Mouse (Mus musculus) forebrain, embryonic 11.5 days (tissue): ENCODE results near the gene Fgf23. TPM values are rescaled to one million over a fixed set of nuclear protein-coding genes. Genes with fewer than 3 reads are reported as not detected.
A peak's percentile ranks its signal among the peaks of the same experiment; 100 is the strongest.

Source experiments
- ATAC-seq: fragments of 200-750 bp; cut with Nextera tagmentation; replicated peaks from 2 replicates; pipeline ENCODE4 v1.8.0; 2017; ENCODE audit warnings: moderate TSS enrichment; ENCODE audit not compliant: low FRiP score
- DNase-seq: peaks from one replicate; pipeline ENCODE4 v3.0.0-alpha.2; 2017; ENCODE audit warnings: low spot score
- H3K27ac ChIP-seq: fragments of 300-500 bp; sonication (generic); 2 replicates; pipeline ENCODE4 v1.5.1; 2014; ENCODE audit warnings: low read depth, low read length
- H3K27me3 ChIP-seq: fragments of 300-500 bp; sonication (generic); 2 replicates; pipeline ENCODE4 v1.6.1; 2014; ENCODE audit warnings: mild to moderate bottlenecking, low read length, mixed read lengths; ENCODE audit not compliant: control insufficient read depth, insufficient read depth
- H3K36me3 ChIP-seq: fragments of 300-500 bp; sonication (generic); 2 replicates; pipeline ENCODE4 v1.6.1; 2014; ENCODE audit warnings: mild to moderate bottlenecking, low read length, moderate library complexity, mixed read lengths; ENCODE audit not compliant: control insufficient read depth, insufficient read depth
- H3K4me1 ChIP-seq: fragments of 300-500 bp; sonication (generic); replicated peaks from 2 replicates; pipeline ENCODE4 v1.6.1; 2014; ENCODE audit warnings: low read length, mixed read lengths; ENCODE audit not compliant: control insufficient read depth, insufficient read depth
- H3K4me2 ChIP-seq: fragments of 300-500 bp; sonication (generic); 2 replicates; pipeline ENCODE4 v1.6.1; 2014; ENCODE audit warnings: low read depth, mild to moderate bottlenecking, low read length, moderate library complexity, mixed read lengths; ENCODE audit not compliant: severe bottlenecking
- H3K4me3 ChIP-seq: fragments of 300-500 bp; sonication (generic); 2 replicates; pipeline ENCODE4 v1.5.1; 2014; ENCODE audit warnings: low read depth, low read length
- H3K9ac ChIP-seq: fragments of 300-500 bp; sonication (generic); 2 replicates; pipeline ENCODE4 v1.6.1; 2014; ENCODE audit warnings: low read length
- H3K9me3 ChIP-seq: fragments of 300-500 bp; sonication (generic); 2 replicates; pipeline ENCODE4 v1.6.1; 2016; ENCODE audit warnings: low read length, mixed read lengths; ENCODE audit not compliant: control insufficient read depth
- WGBS: fragments of 180-500 bp; shearing (Covaris S2); extraction: QIAGEN DNeasy Blood & Tissue Kit; methylation state at CpG from one replicate; pipeline ENCODE4 v1.1.7; 2014; 5-methylcytosine and 5-hydroxymethylcytosine counted together
- polyA plus RNA-seq: library from polyadenylated mRNA; unstranded; fragments of >200 nt; fragmentation: Nextera tagmentation; extraction: Ambion mirVana; gene quantifications from 2 replicates; pipeline ENCODE4 v1.2.1, GENCODE M21; 2014

The Fgf23 gene
- polyA plus RNA-seq, 1 experiment from 2014 or later, result not detected

DNA sequence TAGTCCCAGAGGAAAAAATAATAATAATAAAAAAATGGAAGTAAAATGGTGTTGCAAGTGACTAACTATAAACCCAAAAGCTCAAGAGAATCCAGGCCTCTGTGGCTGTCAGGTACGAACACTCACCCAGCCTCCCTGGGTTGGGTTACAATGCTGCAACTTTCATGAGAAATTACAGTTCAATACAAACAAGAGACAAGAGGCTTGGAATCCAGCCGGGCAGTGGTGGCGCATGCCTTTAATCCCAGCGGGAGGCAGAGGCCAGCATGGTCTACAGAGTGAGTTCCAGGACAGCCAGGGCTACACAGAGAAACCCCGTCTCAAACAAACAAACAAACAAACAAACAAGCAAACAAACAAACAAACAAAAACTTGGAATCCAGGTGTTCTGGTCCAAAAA is 34.0 kb downstream of the Fgf23 start:
- H3K9me3 ChIP-seq, result no peaks in the 10 kb centered on the region
- no peaks in the 10 kb centered on the region for H3K27me3 ChIP-seq
- H3K9ac ChIP-seq, result no peak overlapping the region
- H3K36me3 ChIP-seq, result no peaks in the 10 kb centered on the region
- DNase-seq (no peak), ATAC-seq (no peak)
- no peak overlapping the region for H3K4me2 ChIP-seq
- no peak overlapping the region for H3K27ac ChIP-seq
- 67% methylated on average over 5 of the region's 5 CpGs for WGBS
- H3K4me1 ChIP-seq, result peaks cover 4% of the 10 kb centered on the region; the same call in 1 of the 2 replicates
- no peak overlapping the region for H3K4me3 ChIP-seq

DNA sequence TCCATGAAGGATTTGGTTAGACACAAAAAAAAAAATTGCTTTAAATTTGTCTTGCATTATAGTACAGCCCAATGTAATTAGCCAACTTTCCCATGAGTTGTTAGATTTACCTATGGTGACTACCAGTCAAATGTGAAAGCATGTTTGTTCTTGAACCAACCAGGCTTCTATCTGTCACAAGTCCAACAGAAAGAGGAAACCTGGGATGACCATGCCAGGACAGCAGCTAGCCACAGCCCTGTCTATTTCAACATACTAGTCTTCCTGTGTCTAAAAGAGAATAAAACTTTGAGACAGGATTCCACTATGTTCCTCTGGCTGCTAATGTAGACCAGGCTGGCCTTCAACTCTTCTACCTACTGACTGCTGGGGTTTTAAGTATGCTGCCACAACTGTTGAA is 34.7 kb downstream of the Fgf23 start:
- H3K4me1 ChIP-seq, result peaks cover 4% of the 10 kb centered on the region; the same call in 1 of the 2 replicates
- no peaks in the 10 kb centered on the region for H3K9me3 ChIP-seq
- H3K4me3 ChIP-seq, result no peak overlapping the region
- no peak overlapping the region for H3K4me2 ChIP-seq
- no peak for ATAC-seq
- no peak overlapping the region for H3K27ac ChIP-seq
- no peak overlapping the region for H3K9ac ChIP-seq
- H3K27me3 ChIP-seq, result no peaks in the 10 kb centered on the region
- DNase-seq, result no peak
- H3K36me3 ChIP-seq, result no peaks in the 10 kb centered on the region

DNA sequence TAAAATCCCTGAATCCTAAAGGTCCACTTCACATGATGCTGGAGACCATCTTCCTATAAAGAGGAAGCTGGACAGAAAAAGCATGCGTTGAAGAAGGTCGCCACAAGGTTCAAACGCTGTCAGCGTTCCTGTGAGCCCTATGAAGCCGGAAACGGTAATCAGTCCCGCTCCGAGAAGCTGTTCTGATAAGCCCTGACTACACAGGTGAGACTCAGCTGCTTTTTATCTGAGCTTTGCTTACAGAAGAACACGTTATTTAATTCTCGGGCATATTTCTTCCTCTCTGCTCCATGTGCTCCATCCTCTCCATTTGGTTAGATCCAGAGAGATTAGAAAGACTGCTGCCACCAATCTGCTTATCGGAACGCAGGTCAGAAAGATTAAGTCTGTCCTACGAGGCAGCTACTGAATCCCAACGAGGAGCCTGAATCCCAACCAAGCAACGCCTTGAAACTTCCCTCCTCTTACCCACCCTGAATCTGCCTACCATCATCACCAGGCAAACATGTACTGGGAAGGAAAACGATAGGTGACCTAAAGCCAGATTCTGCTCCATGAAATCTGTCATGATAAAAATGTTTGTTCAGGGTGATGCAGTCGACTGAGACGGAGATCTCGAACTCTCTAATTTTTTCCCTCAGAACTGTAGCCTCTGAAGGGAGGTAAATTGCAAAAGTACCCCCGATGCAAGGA is 35.8 kb downstream of the Fgf23 start:
- Histone ChIP-seq H3K36me3 (no peaks in the 10 kb centered on the region), H3K4me2 (peak overlapping the region; percentile 89), H3K9ac (peak overlapping the region; percentile 66), H3K27me3 (no peaks in the 10 kb centered on the region), H3K4me3 (peak overlapping the region; percentile 61), H3K4me1 (peaks cover 4% of the 10 kb centered on the region; the same call in 1 of the 2 replicates), H3K27ac (no peak overlapping the region), H3K9me3 (no peaks in the 10 kb centered on the region)
- 45% methylated on average over 20 of the region's 20 CpGs for WGBS
- ATAC-seq (no peak), DNase-seq (no peak)

DNA sequence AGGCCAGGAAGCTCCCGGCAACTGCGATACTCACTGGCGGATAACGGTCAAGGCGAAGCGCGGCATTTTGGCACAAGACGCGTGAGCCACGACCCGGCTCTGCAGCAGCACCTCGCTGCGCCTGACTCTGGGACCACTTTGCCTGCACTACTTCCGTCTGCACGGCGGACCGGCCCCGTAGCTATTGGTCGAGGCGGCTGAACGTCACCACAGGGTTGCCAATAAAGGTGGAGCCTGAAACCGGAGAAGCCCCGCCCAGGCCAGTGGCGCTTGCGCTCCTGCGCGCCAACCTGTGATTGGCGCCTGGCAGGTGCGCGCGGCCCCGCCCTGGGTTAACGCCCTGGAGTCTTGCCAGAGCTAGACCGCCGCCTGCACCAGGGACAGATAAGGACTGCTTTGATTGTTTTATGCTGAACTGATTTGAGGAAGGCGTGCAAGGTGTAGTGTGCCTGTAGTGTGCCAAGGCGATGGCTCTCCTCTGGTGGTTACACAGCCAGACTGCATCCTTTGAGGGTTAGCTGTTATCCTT is 36.8 kb downstream of the Fgf23 start, which contains the start of gene Tigar:
Gene Tigar, minus strand, starts transcription at position 156 of the 529 bp plus-strand sequence.
- no peak within 1 kb of the TSS for H3K27ac ChIP-seq
- peak; percentile 96 for DNase-seq
- WGBS, result under 1% methylated on average over 37 of the region's 37 CpGs

DNA sequence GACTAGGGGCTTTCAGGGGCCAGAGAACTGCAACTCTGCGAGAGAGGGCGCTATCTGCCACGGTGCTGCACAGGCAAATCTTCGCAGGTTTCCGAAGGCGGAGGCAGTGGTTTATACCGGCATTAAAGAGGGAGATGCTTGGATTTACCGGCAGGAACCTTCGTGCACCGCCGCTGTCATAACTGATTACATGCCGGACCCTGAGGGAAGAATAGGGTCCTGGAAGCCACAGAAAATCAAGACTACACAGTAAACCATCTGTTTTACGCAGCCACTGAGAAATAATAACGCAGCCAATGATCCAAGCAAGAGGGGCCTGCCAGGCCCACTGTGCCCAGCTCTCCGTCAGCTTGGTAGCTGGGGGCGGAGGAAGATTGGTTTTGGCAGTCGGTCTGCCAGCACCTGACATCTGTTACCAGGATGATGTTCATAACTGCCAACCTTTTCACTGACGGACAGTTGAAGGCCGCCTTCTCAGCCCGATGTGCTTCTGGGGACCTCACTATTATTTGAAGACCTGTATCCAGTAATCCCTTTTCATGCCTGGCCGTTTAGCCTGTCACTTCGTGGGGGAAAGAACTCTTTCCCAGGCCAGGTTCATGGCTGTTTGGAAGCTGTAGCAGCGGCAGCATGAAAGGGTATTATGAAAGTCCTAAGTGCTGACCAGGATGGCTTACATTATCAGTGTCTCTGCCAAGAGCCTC is 42.2 kb downstream of the Fgf23 start:
- Histone ChIP-seq H3K27ac (no peak overlapping the region), H3K9ac (no peak overlapping the region), H3K4me1 (no peaks in the 10 kb centered on the region), H3K36me3 (no peaks in the 10 kb centered on the region), H3K4me2 (no peak overlapping the region), H3K9me3 (no peaks in the 10 kb centered on the region), H3K27me3 (no peaks in the 10 kb centered on the region), H3K4me3 (no peak overlapping the region)
- DNase-seq, result no peak
- 71% methylated on average over 23 of the region's 23 CpGs for WGBS
- no peak for ATAC-seq

More for the DNA sequence above, 36.8 kb downstream of the Fgf23 start, which contains the start of gene Tigar:
- no peaks in the 10 kb centered on the region for H3K27me3 ChIP-seq
- peak; percentile 100 for ATAC-seq
- peak within 1 kb of the TSS; percentile 66 for H3K9ac ChIP-seq
- no peaks in the 10 kb centered on the region for H3K36me3 ChIP-seq
- H3K4me2 ChIP-seq, result peak within 1 kb of the TSS; percentile 89
- no peaks in the 10 kb centered on the region for H3K9me3 ChIP-seq
- H3K4me1 ChIP-seq, result peaks cover 4% of the 10 kb centered on the region; the same call in 1 of the 2 replicates
- H3K4me3 ChIP-seq, result peak within 1 kb of the TSS; percentile 61

DNA sequence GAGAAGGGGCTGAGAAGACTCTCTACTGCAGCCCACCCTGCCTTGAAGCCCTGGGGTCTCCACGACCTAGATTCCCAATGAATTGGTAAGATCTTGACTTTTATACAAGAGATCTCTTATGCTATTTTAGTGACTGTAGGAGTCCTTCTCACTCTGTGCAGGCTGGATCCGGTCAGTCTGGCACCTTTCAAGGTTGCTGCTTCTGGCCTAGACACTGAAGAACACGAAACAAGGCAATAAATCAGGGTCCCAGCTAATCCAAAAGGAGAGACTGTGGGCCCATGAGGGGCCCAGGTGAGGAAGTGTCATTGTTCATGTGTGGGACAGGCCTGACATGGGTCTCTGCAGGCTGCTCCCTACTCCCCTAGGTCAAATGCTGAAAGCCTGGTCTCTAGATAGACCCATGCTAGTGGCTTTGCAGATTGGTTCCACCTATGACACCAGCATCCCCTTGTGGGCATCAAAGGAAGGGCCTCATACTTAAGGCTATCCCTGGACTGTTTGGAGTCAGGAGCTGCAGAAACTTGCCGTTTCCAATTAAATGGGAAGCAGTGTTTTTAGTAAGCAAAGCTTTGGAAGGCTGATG is 49.6 kb downstream of the Fgf23 start:
- H3K9me3 ChIP-seq, result no peaks in the 10 kb centered on the region
- 89% methylated on average over 4 of the region's 4 CpGs for WGBS
- DNase-seq (no peak), ATAC-seq (no peak)
- no peak overlapping the region for H3K9ac ChIP-seq
- no peak overlapping the region for H3K27ac ChIP-seq
- no peaks in the 10 kb centered on the region for H3K4me1 ChIP-seq
- no peak overlapping the region for H3K4me3 ChIP-seq
- H3K27me3 ChIP-seq, result no peaks in the 10 kb centered on the region
- H3K36me3 ChIP-seq, result no peaks in the 10 kb centered on the region
- no peak overlapping the region for H3K4me2 ChIP-seq

DNA sequence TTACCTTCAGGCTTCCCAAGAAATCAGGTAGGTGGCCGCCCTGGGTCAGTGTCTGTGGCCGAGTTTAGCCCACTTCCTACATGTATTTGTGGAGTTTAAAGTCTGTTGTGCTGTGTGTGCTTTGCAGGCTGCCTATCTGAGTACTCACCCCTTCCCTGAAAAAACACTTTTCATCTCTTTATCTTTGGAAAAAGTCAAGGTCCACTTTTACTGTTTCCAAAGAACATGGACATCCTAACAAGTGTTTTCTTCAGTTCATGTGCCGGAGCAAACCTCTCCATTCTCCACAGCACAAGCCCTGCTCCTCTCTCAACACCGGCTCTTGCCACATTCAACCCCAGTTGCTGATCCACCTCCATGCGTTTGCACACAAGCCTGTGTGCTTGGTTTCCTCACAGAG is 50.3 kb downstream of the Fgf23 start:
- H3K4me3 ChIP-seq, result no peak overlapping the region
- ATAC-seq (no peak), DNase-seq (no peak)
- 85% methylated on average over 5 of the region's 5 CpGs for WGBS
- H3K4me1 ChIP-seq, result no peaks in the 10 kb centered on the region
- no peak overlapping the region for H3K27ac ChIP-seq
- H3K27me3 ChIP-seq, result no peaks in the 10 kb centered on the region
- no peaks in the 10 kb centered on the region for H3K9me3 ChIP-seq
- H3K9ac ChIP-seq, result no peak overlapping the region
- H3K4me2 ChIP-seq, result no peak overlapping the region
- no peaks in the 10 kb centered on the region; the same call in 1 of the 2 replicates for H3K36me3 ChIP-seq

DNA sequence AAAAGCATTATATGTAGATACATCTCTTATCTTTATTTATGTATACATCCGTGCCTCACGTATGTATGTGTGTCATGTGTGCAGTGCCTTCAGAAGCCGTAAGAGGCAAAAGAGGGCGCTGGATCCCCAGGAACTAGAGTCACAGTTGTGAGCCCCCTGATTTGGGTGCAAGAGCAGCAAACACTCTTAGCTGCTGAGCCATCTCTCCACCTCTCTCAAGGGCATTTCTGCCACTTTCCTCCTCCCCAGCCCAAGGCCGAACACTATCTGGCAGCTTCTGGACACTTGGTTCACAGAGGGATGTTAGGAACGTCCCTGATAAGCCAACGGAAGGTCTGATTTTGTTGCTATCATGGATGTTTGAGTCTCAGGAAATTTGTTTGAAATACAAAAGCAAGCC is 50.8 kb downstream of the Fgf23 start:
- 92% methylated on average over 7 of the region's 7 CpGs for WGBS
- H3K4me2 ChIP-seq, result no peak overlapping the region

More for the DNA sequence above, 50.8 kb downstream of the Fgf23 start:
- DNase-seq (no peak), ATAC-seq (no peak)
- Histone ChIP-seq H3K27ac (no peak overlapping the region), H3K9ac (no peak overlapping the region), H3K36me3 (no peaks in the 10 kb centered on the region; the same call in 1 of the 2 replicates), H3K4me1 (no peaks in the 10 kb centered on the region), H3K27me3 (no peaks in the 10 kb centered on the region), H3K4me3 (no peak overlapping the region), H3K9me3 (no peaks in the 10 kb centered on the region)
